Mouse (Mus musculus) MEL (cell line): ENCODE measurements around the gene Gm28047. TPM values are rescaled to one million over a fixed set of nuclear protein-coding genes. Genes with fewer than 3 reads are reported as not detected.

ENCODE experiments used
- DNase-seq: peaks from one replicate; pipeline ENCODE4 v3.0.0; 2011; ENCODE audit warnings: low read depth, low spot score
- H3K27ac ChIP-seq: 2 replicates; pipeline ENCODE4 v1.5.1; 2012; ENCODE audit warnings: low read depth, mild to moderate bottlenecking, control low read depth, low read length, moderate library complexity; ENCODE audit not compliant: control insufficient read depth
- H3K27me3 ChIP-seq, 2 experiments: fragments of 150-350 bp in 1 of 2; sonication (generic) in 1 of 2; 2 replicates each; pipeline ENCODE4 v1.6.1; 2012; ENCODE audit warnings: low read length in 2 of 2, mild to moderate bottlenecking in 2 of 2, improper control_type of control experiment in 1 of 2, moderate library complexity in 1 of 2; ENCODE audit not compliant: insufficient read depth in 2 of 2, control insufficient read depth in 1 of 2
- H3K36me3 ChIP-seq, 2 experiments: 2 replicates each; pipeline ENCODE4 v1.6.1; 2012 to 2014; ENCODE audit warnings: low read length in 2 of 2, improper control_type of control experiment in 1 of 2, inconsistent platforms in 1 of 2, mild to moderate bottlenecking in 1 of 2; ENCODE audit not compliant: insufficient read depth in 2 of 2, control insufficient read depth in 1 of 2
- H3K4me1 ChIP-seq, 2 experiments: fragments of 150-350 bp in 1 of 2; sonication (generic) in 1 of 2; 2 replicates each; pipeline ENCODE4 v1.6.1; 2012; ENCODE audit warnings: low read length in 2 of 2, improper control_type of control experiment in 1 of 2, mild to moderate bottlenecking in 1 of 2; ENCODE audit not compliant: insufficient read depth in 2 of 2, control insufficient read depth in 1 of 2
- H3K4me3 ChIP-seq, 2 experiments: fragments of 150-350 bp in 1 of 2; sonication (generic) in 1 of 2; 2 replicates each; pipeline ENCODE4 v1.5.1; 2012; ENCODE audit warnings: low read depth in 2 of 2, low read length in 2 of 2, mild to moderate bottlenecking in 2 of 2, moderate library complexity in 2 of 2, control low read depth in 1 of 2, improper control_type of control experiment in 1 of 2; ENCODE audit not compliant: control insufficient read depth in 1 of 2, insufficient read depth in 1 of 2
- H3K79me2 ChIP-seq: 2 replicates; pipeline ENCODE4 v1.6.1; 2012; ENCODE audit warnings: mild to moderate bottlenecking, low read length, moderate library complexity; ENCODE audit not compliant: control insufficient read depth, poor library complexity, insufficient read depth
- H3K9ac ChIP-seq: 2 replicates; pipeline ENCODE4 v1.6.1; 2012; ENCODE audit warnings: low read depth, mild to moderate bottlenecking, control low read depth, low read length, moderate library complexity; ENCODE audit not compliant: control insufficient read depth, poor library complexity, severe bottlenecking
- H3K9me3 ChIP-seq: fragments of 150-350 bp; sonication (generic); replicated peaks from 2 replicates; pipeline ENCODE4 v1.6.1; 2012; ENCODE audit warnings: mild to moderate bottlenecking, low read length, improper control_type of control experiment, moderate library complexity; ENCODE audit not compliant: insufficient read depth
- BHLHE40 ChIP-seq: IDR thresholded peaks from 2 replicates; pipeline ENCODE4 v1.6.1; 2012; ENCODE audit warnings: low read depth, mild to moderate bottlenecking, inconsistent platforms, low read length, improper control_type of control experiment, borderline replicate concordance
- CHD2 ChIP-seq: IDR thresholded peaks from 2 replicates; pipeline ENCODE4 v1.6.1; 2011; ENCODE audit warnings: low read length, improper control_type of control experiment
- CTCF ChIP-seq, 3 experiments: IDR thresholded peaks in 2 of 3; conservative IDR thresholded peaks in 1 of 3; 2 replicates each; pipeline ENCODE4 v1.5.1; 2011 to 2012; ENCODE audit warnings: low read length in 3 of 3, low read depth in 2 of 3, mild to moderate bottlenecking in 2 of 3, improper control_type of control experiment in 1 of 3, inconsistent platforms in 1 of 3, mixed read lengths in 1 of 3, moderate library complexity in 1 of 3; ENCODE audit not compliant: control insufficient read depth in 1 of 3, insufficient read depth in 1 of 3, poor library complexity in 1 of 3, severe bottlenecking in 1 of 3
- E2F4 ChIP-seq: IDR thresholded peaks from 2 replicates; pipeline ENCODE4 v1.6.1; 2011; ENCODE audit warnings: low read depth, low read length, improper control_type of control experiment, borderline replicate concordance
- ELF1 ChIP-seq: IDR thresholded peaks from 2 replicates; pipeline ENCODE4 v1.6.1; 2014; ENCODE audit warnings: low read depth, mild to moderate bottlenecking, inconsistent platforms, low read length, improper control_type of control experiment, moderate library complexity
- EP300 ChIP-seq, 2 experiments: IDR thresholded peaks; 2 replicates each; pipeline ENCODE4 v1.6.1; 2011; ENCODE audit warnings: improper control_type of control experiment in 2 of 2, low read length in 2 of 2, low read depth in 1 of 2, mild to moderate bottlenecking in 1 of 2
- GABPA ChIP-seq: IDR thresholded peaks from 2 replicates; pipeline ENCODE4 v1.6.1; 2012; ENCODE audit warnings: low read depth, mild to moderate bottlenecking, inconsistent platforms, low read length, improper control_type of control experiment, moderate library complexity
- GATA1 ChIP-seq: IDR thresholded peaks from 2 replicates; pipeline ENCODE4 v1.6.1; 2011; ENCODE audit warnings: low read depth, low read length, improper control_type of control experiment
- HCFC1 ChIP-seq: IDR thresholded peaks from 2 replicates; pipeline ENCODE4 v1.6.1; 2012; ENCODE audit warnings: low read depth, mild to moderate bottlenecking, inconsistent platforms, low read length, improper control_type of control experiment, moderate library complexity
- JUND ChIP-seq: IDR thresholded peaks from 2 replicates; pipeline ENCODE4 v1.6.1; 2011; ENCODE audit warnings: low read depth, mild to moderate bottlenecking, improper control_type of control experiment, low read length
- KAT2A ChIP-seq: conservative IDR thresholded peaks from 2 replicates; pipeline ENCODE4 v1.6.1; 2012; ENCODE audit warnings: low read depth, low read length, improper control_type of control experiment, inconsistent platforms
- MAX ChIP-seq: IDR thresholded peaks from 2 replicates; pipeline ENCODE4 v1.6.1; 2011; ENCODE audit warnings: low read length, improper control_type of control experiment
- MAZ ChIP-seq: IDR thresholded peaks from 2 replicates; pipeline ENCODE4 v1.6.1; 2012; ENCODE audit warnings: low read depth, mild to moderate bottlenecking, inconsistent platforms, low read length, improper control_type of control experiment
- MEF2A ChIP-seq: IDR thresholded peaks from 2 replicates; pipeline ENCODE4 v1.6.1; 2014; ENCODE audit warnings: low read depth, mild to moderate bottlenecking, inconsistent platforms, low read length, improper control_type of control experiment; ENCODE audit not compliant: poor library complexity, insufficient replicate concordance, severe bottlenecking; ENCODE audit errors: extremely low read depth
- MXI1 ChIP-seq: IDR thresholded peaks from 2 replicates; pipeline ENCODE4 v1.6.1; 2011; ENCODE audit warnings: mild to moderate bottlenecking, low read depth, low read length, improper control_type of control experiment
- MYB ChIP-seq: IDR thresholded peaks from 2 replicates; pipeline ENCODE4 v1.6.1; 2011; ENCODE audit warnings: mild to moderate bottlenecking, low read depth, low read length, improper control_type of control experiment
- MYC ChIP-seq: IDR thresholded peaks from 2 replicates; pipeline ENCODE4 v1.6.1; 2011; ENCODE audit warnings: low read depth, mild to moderate bottlenecking, low read length, improper control_type of control experiment, moderate library complexity
- NELFE ChIP-seq: IDR thresholded peaks from 2 replicates; pipeline ENCODE4 v1.6.1; 2011; ENCODE audit warnings: low read depth, low read length, improper control_type of control experiment
- NRF1 ChIP-seq: IDR thresholded peaks from 2 replicates; pipeline ENCODE4 v1.6.1; 2014; ENCODE audit warnings: low read depth, mild to moderate bottlenecking, inconsistent platforms, low read length, improper control_type of control experiment, moderate library complexity; ENCODE audit not compliant: poor library complexity, insufficient read depth, severe bottlenecking
- POLR2A ChIP-seq, 2 experiments: IDR thresholded peaks; 2 replicates each; pipeline ENCODE4 v1.6.1; 2011 to 2012; ENCODE audit warnings: low read length in 2 of 2, mild to moderate bottlenecking in 2 of 2, control low read depth in 1 of 2, improper control_type of control experiment in 1 of 2, low read depth in 1 of 2, moderate library complexity in 1 of 2; ENCODE audit not compliant: control insufficient read depth in 1 of 2, insufficient read depth in 1 of 2, poor library complexity in 1 of 2
- POLR2AphosphoS2 ChIP-seq: IDR thresholded peaks from 2 replicates; pipeline ENCODE4 v1.6.1; 2011; ENCODE audit warnings: low read length, improper control_type of control experiment
- POLR2AphosphoS5 ChIP-seq: IDR thresholded peaks from 2 replicates; pipeline ENCODE4 v1.6.1; 2012; ENCODE audit warnings: low read depth, borderline replicate concordance, mild to moderate bottlenecking, inconsistent platforms, low read length, moderate library complexity, mixed read lengths
- RAD21 ChIP-seq: IDR thresholded peaks from 2 replicates; pipeline ENCODE4 v1.6.1; 2011; ENCODE audit warnings: mild to moderate bottlenecking, low read depth, low read length, improper control_type of control experiment
- RCOR1 ChIP-seq: IDR thresholded peaks from 2 replicates; pipeline ENCODE4 v1.6.1; 2012; ENCODE audit warnings: low read depth, mild to moderate bottlenecking, inconsistent platforms, low read length, improper control_type of control experiment
- SIN3A ChIP-seq: IDR thresholded peaks from 2 replicates; pipeline ENCODE4 v1.6.1; 2012; ENCODE audit warnings: low read length, improper control_type of control experiment, inconsistent platforms
- SMC3 ChIP-seq: IDR thresholded peaks from 2 replicates; pipeline ENCODE4 v1.6.1; 2011; ENCODE audit warnings: low read depth, low read length, improper control_type of control experiment
- TAL1 ChIP-seq: IDR thresholded peaks from 2 replicates; pipeline ENCODE4 v1.6.1; 2012; ENCODE audit warnings: mild to moderate bottlenecking, inconsistent platforms, low read length, moderate library complexity, mixed read lengths
- TBP ChIP-seq: IDR thresholded peaks from 2 replicates; pipeline ENCODE4 v1.8.0; 2011; ENCODE audit warnings: low read depth, low read length, improper control_type of control experiment
- TCF12 ChIP-seq: IDR thresholded peaks from 2 replicates; pipeline ENCODE4 v1.6.1; 2014; ENCODE audit warnings: low read depth, mild to moderate bottlenecking, inconsistent platforms, low read length, improper control_type of control experiment, moderate library complexity
- USF1 ChIP-seq: IDR thresholded peaks from 2 replicates; pipeline ENCODE4 v1.6.1; 2014; ENCODE audit warnings: low read depth, mild to moderate bottlenecking, inconsistent platforms, low read length, improper control_type of control experiment, moderate library complexity
- USF2 ChIP-seq, 2 experiments: IDR thresholded peaks; 2 replicates each; pipeline ENCODE4 v1.6.1; 2011 to 2012; ENCODE audit warnings: improper control_type of control experiment in 2 of 2, low read length in 2 of 2, borderline replicate concordance in 1 of 2, inconsistent platforms in 1 of 2, low read depth in 1 of 2, mild to moderate bottlenecking in 1 of 2; ENCODE audit not compliant: insufficient read depth in 1 of 2
- ZC3H11A ChIP-seq: IDR thresholded peaks from 2 replicates; pipeline ENCODE4 v1.6.1; 2012; ENCODE audit warnings: low read depth, mild to moderate bottlenecking, inconsistent platforms, low read length, improper control_type of control experiment
- ZKSCAN1 ChIP-seq: IDR thresholded peaks from 2 replicates; pipeline ENCODE4 v1.6.1; 2012; ENCODE audit warnings: low read depth, mild to moderate bottlenecking, inconsistent platforms, low read length, improper control_type of control experiment, moderate library complexity
- ZMIZ1 ChIP-seq: IDR thresholded peaks from 2 replicates; pipeline ENCODE4 v1.6.1; 2012; ENCODE audit warnings: low read depth, mild to moderate bottlenecking, inconsistent platforms, low read length, improper control_type of control experiment, moderate library complexity
- ZNF384 ChIP-seq: IDR thresholded peaks from 2 replicates; pipeline ENCODE4 v1.6.1; 2012; ENCODE audit warnings: low read depth, mild to moderate bottlenecking, inconsistent platforms, low read length, improper control_type of control experiment
- polyA plus RNA-seq, 2 experiments: library from polyadenylated mRNA; stranded (reverse) in 1 of 2; unstranded in 1 of 2; fragments of >175 nt in 1 of 2; fragments of >200 nt in 1 of 2; gene quantifications; 2 replicates each; pipeline versions ENCODE4 v1.2.1 to v1.2.4; 2012; ENCODE audit warnings: low replicate concordance in 2 of 2, low read depth in 1 of 2; ENCODE audit not compliant: insufficient read length in 2 of 2, insufficient read depth in 1 of 2, missing spikeins in 1 of 2
- total RNA-seq: library from RNA; depleted of rRNA; stranded (reverse); fragments of 300-350 nt; gene quantifications from 2 replicates; pipeline ENCODE4 v1.2.3, GENCODE M21; 2012

Gene Gm28047
- total and polyA plus RNA-seq, 3 experiments, result 0.52 TPM; not detected in 2

- Histone ChIP-seq H3K9me3 (no peaks in the 10 kb centered on the region), H3K27me3 (no peaks in the 10 kb centered on the region), H3K4me3 (peak within 1 kb of the TSS; percentile 78 to 80), H3K27ac (peak within 1 kb of the TSS; percentile 95), H3K4me1 (peaks cover 5 to 20% of the 10 kb centered on the region in 2 experiments; a peak in 3 of 4 replicates), H3K79me2 (peaks cover 17% of the 10 kb centered on the region), H3K9ac (peak within 1 kb of the TSS; percentile 86), H3K36me3 (peaks cover 0 to 16% of the 10 kb centered on the region in 2 experiments; a peak in 2 of 4 replicates)
- peak; percentile 100 for DNase-seq
- TF ChIP-seq MYB (no peak; the same call in 1 of the 2 replicates), RAD21 (no peak), ZKSCAN1 (no peak), ZNF384 (peak; percentile 98), ZC3H11A (no peak), KAT2A (peak; percentile 86), NRF1 (peak; percentile 87), POLR2AphosphoS5 (peak; percentile 79; the same call in 1 of the 2 replicates), E2F4 (peak; percentile 93), CHD2 (no peak), EP300 (IDR thresholded peaks at IDR 0.05; ENCODE audit: low read depth in 1 of 2, low read length in 2 of 2) (0 out of 4 replicates have a peak, but pooled peaks of 1 of the 2 experiments have one; percentile 10), MXI1 (peak; percentile 54), GATA1 (no peak), TAL1 (no peak; the same call in 1 of the 2 replicates), USF1 (peak; percentile 53; the same call in 1 of the 2 replicates), SIN3A (peak; percentile 76), RCOR1 (no peak), USF2 (IDR thresholded peaks at IDR 0.05; ENCODE audit: borderline replicate concordance in 1 of 2, insufficient read depth in 1 of 2, low read depth in 1 of 2, low read length in 2 of 2) (no peak), GABPA (no peak), CTCF (IDR thresholded peaks at IDR 0.05 in 2 of 3, conservative IDR thresholded peaks at IDR 0.05 in 1 of 3; ENCODE audit: control insufficient read depth in 1 of 3, insufficient read depth in 1 of 3, low read depth in 2 of 3, low read length in 3 of 3, poor library complexity in 1 of 3, severe bottlenecking in 1 of 3) (no peak), TCF12 (peak; percentile 80), MAX (peak; percentile 80), ZMIZ1 (peak; percentile 91), HCFC1 (peak; percentile 91), MYC (peak; percentile 89), SMC3 (no peak), POLR2AphosphoS2 (peak; percentile 76; the same call in 1 of the 2 replicates), TBP (peak; percentile 91), BHLHE40 (no peak), MAZ (peak; percentile 1), JUND (no peak), POLR2A (IDR thresholded peaks at IDR 0.05; ENCODE audit: control insufficient read depth in 1 of 2, insufficient read depth in 1 of 2, low read depth in 1 of 2, low read length in 2 of 2, poor library complexity in 1 of 2) (peak; percentile 94 to 98; a peak in 3 of 4 replicates), MEF2A (no peak), ELF1 (peak; percentile 85), NELFE (peak; percentile 90)
These were observed 106.7 kb downstream of the Gm28047 start, which contains the start of gene Tarbp2 for GRCm38 (mm10) chr15:102517976-102518858. Gene Tarbp2, plus strand, starts transcription at chr15:102518192.
